In genomic region chr16:41091259-41091658, GRCm38 (mm10) we compare ENCODE assay signal across 16 mouse cellular contexts.
"Had no signal": no experiment of that assay in that cellular context is flagged by ENCODE, and none has a peak within 500 bp of the region (broad histone marks: within the 10 kb centered on the region; RNA-seq: fewer than 3 reads in every experiment).

No protein-coding gene starts in this region.

- H3K4me1 ChIP-seq: limb, embryonic 12.5 days; liver, embryonic 13.5 days; lung, embryonic 15.5 days; megakaryocyte, embryonic 14.5 days; neural tube, embryonic 13.5 days had no signal

- H3K27me3 ChIP-seq: limb, embryonic 12.5 days; liver, embryonic 13.5 days; lung, embryonic 15.5 days; megakaryocyte, embryonic 14.5 days; neural tube, embryonic 13.5 days had no signal

- H3K9ac ChIP-seq: limb, embryonic 12.5 days; liver, embryonic 13.5 days; liver, postnatal 0 days; lung, embryonic 15.5 days; neural tube, embryonic 13.5 days had no signal

- DNase-seq: kidney, postnatal 10 days; kidney, postnatal 4 days; liver; liver, embryonic 13.5 days; liver, postnatal 0 days; lung, postnatal 14 days; right cerebral cortex, adult 18-20 months; right cerebral cortex, postnatal 25 days; thymus, postnatal 4 days had no signal

- H3K36me3 ChIP-seq: limb, embryonic 12.5 days; liver, embryonic 13.5 days; lung, embryonic 15.5 days; neural tube, embryonic 13.5 days had no signal

- H3K4me3 ChIP-seq: layer of hippocampus, adult 2 months; limb, embryonic 12.5 days; liver, embryonic 13.5 days; lung, embryonic 15.5 days; megakaryocyte, embryonic 14.5 days; neural tube, embryonic 13.5 days had no signal

- H3K4me2 ChIP-seq: limb, embryonic 12.5 days; liver, embryonic 13.5 days; lung, embryonic 15.5 days; neural tube, embryonic 13.5 days had no signal

- ATAC-seq: liver, postnatal 0 days; midbrain, embryonic 16.5 days had no signal

- H3K27ac ChIP-seq: layer of hippocampus, adult 2 months; limb, embryonic 12.5 days; liver, embryonic 13.5 days; lung, embryonic 15.5 days; macrophage; neural tube, embryonic 13.5 days had no signal

- H3K9me3 ChIP-seq: limb, embryonic 12.5 days; liver, embryonic 13.5 days; lung, embryonic 15.5 days; megakaryocyte, embryonic 14.5 days; neural tube, embryonic 13.5 days had no signal
